Mouse (Mus musculus): ENCODE measurements around the gene Olfr605.
"Not testable (repeated sequence)": the region's sequence is repeated elsewhere in the genome, so short reads cannot be mapped to it uniquely, and the experiment has no call there.

Gene Olfr605

DNA sequence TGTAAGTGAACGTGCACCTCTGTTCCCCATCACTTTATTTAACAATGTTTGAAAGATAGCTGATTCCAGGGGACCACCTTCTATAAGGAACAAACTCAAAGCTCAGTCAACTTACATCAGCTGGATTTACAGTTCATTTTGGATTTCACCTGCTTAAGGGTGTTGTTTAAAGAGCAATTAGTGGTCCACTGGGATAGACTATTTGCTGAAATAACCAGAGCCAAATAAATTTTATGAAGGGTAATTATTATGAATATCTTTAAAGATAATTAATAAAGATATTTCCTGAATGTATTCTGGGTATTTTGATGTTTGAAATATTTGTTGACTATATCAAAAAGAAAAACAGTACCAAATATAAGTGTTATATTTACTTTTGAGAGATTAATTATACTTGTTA, at the start of gene Olfr605:
TSS of gene Olfr605 (minus strand) at position 101 of the 400 bp plus-strand sequence.
- DNase-seq: no peak

DNA sequence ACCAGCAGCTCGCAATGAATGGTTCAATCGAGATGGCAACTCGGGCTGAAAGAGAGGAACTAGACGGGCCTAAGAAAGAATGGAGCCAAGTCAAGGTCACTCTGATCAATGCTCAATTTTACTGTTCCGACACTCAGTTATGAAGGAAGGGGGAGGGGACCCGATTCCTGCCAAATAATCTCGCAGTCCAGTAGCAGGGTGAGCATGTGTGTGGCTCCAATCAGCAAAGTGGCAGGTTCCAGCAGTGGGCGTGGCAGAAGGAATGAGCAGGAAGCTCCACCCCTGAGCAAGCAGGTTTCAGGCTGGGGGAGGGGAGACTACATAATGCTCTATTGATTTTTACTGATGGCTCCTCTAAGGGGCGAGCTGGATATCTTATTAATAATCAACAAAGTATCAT, 31.9 kb upstream of the Olfr605 start:
- DNase-seq: not testable (repeated sequence)

DNA sequence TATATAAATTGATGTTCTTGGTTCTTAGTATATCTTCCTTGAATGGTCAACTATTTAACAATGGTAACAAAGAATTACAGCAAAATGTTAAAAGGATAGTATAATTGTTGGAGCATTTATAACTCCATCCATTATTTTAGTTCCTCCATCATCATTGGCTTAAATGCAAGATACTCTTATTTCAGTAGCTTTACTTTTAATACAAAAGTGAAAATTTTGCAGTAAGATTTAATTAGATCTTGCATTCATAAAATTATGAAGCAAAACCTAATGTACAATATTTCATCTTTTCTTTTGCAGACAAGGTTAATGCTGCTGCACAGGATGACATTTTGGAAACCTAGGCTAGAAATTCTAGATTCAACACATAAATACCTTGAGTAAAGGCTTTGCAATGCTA, 24.3 kb upstream of the Olfr605 start, which contains the start of gene Olfr608:
TSS of gene Olfr608 (plus strand) at position 301 of the 400 bp plus-strand sequence.
- no peak for DNase-seq

DNA sequence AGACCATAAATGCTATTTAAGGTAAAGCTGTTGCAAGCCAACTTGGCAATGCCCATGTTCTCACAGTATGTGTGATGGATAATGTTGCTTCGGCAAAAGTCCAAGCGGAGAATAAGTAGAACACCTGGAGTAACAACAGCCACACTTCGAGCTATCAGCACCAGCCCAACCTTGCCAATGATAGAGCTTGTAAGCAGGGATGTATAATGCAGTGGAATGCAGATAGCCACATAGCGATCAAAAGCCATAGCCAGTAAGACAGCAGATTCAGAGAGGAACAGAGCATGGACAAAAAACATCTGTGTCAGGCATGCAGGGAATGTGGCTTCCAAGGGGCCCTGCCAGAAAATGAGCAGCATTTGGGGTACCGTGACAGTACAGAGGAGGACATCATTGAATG, 15.4 kb upstream of the Olfr605 start:
- DNase-seq: no peak

DNA sequence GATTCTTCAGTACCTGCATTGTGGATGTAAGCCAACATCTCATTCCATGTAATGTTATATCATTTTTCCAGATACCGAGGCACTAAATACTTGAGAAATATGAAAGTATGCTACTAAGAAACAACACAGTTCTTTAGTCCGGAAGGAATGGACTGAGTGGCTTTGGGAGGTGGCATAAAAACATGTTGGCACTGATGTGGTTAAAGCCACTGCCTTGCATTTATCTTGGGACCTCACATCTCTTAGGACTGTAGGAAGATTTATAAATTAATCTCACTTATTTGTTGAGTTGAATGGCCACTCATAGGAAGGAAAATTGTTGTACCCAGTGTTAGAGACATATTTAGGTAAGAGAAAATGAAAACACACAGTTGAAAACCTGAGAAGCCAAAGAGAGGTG, 3.5 kb upstream of the Olfr605 start, which contains the start of gene Olfr606:
TSS of gene Olfr606 (plus strand) at position 301 of the 400 bp plus-strand sequence.
- DNase-seq: no peak

DNA sequence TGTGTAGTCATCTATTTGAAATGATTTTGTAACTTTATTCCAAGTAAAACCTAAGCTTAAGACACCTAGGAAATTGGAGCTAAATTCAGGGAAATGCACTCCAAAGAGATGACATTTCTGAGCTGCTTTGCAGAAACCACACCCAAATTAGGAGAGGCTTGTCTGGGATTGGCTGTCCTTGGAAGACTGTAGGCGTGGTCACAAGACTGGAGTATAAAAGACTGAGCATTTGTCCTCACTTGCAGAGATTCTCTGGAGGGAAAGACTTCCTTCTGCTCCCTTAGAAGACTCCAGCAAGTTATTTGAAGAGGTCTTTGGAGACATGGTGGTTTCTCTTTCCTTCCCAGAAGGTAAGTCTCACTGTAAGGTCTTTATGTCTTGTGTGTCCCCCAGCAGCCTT, 30.5 kb downstream of the Olfr605 start, which contains the start of gene Usp17lc:
TSS of gene Usp17lc (plus strand) at position 301 of the 400 bp plus-strand sequence.
- DNase-seq: not testable (repeated sequence)

DNA sequence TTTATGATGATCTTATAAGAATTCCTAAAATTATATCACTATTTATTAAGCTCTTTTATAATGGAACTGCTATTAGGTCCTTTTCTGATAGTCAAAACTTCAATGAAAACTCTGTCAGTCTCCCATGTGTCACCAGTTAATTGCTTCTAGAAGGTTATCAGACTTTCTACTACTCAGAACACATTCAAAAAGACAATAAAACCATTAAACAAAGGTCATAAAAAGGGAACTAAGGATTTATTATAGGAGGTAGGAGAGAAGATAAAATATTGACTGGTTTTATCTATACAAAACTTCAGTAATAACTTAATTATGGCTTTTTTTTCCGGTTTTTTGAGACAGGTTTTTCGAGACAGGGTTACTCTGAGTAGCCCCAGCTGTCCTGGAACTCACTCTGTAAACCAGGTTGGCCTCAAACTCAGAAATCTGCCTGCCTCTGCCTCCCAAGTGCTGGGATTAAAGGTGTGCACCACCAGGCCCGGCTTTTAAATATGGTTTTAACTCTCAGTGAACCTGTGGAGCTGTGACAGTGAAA, 38.7 kb downstream of the Olfr605 start:
- not testable (repeated sequence) for DNase-seq

DNA sequence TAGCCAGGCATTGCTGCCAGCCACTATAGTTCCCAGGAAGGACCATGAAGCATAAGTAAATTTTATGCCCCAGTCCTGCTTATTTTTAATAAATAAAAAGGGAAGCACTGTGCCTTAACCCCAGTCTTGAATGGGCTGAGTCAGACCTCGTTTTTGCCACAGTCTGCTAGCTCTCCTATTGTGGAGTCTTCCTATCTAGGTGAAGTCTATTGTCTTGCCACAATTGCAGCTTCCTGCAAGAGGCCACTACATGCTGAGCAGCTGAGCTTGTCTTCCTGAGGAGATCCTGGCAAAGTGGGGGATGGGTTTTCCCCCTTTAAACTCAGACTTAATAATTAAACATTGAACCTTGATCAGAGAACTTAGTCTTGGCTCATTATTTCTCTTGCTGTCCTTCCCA, 46.3 kb downstream of the Olfr605 start:
- no peak for DNase-seq

DNA sequence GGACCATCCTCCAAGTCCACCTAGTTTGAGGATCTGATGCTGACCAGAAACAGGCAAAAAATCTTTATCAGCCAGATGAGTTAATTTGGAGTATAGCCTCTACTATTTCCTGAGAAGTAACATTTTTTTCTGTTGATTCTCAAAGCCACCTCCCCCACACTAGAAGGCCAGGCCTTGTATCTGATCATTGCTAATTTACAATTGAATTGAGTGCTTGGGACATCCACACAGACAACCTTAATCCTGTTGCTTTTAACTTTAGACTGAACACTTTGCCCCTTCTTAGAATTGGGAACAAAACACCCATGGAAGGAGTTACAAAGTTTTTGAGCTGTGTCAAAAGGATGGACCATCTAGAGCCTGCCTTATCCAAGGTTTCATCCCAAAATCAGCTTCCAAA, 47.5 kb downstream of the Olfr605 start:
- no peak for DNase-seq
